Mouse (Mus musculus) adrenal gland, postnatal 10 days (tissue): Measurements from ENCODE around the gene Adamtsl3. TPM values are rescaled to one million over a fixed set of nuclear protein-coding genes. Genes with fewer than 3 reads are reported as not detected.

Experiments
- DNase-seq: peaks from one replicate; pipeline ENCODE4 v3.0.0; 2021; ENCODE audit warnings: mixed read lengths
- total RNA-seq, 2 experiments: library from RNA; stranded (reverse); gene quantifications; 2 replicates each; pipeline ENCODE4 v1.2.3; 2021

The Adamtsl3 gene
- total RNA-seq, 2 experiments from 2014 or later: 5.0 TPM

DNA sequence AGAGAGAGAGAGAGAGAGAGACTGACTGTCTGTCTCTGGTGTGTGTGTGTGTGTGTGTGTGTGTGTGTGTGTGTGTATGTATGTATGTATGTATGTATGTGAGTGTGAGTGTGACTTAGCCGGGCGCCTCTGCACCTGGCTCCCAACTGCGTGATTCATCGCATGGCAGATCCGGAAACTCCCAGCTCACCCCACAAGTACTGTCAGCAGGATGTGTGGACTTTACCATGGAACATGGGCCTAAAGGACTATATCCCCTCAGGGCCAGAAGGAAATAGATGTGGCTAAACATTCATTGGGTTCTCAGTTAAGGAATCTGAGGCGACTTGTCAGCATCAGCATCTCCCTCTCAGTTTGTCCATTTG lies 313.6 kb downstream of the Adamtsl3 start:
- peak; percentile 6 for DNase-seq

Other genes starting within 250 kb of the Adamtsl3 start
- 10 to 100 TPM in 1 of 2 experiments, 1 to 10 TPM in 1; 9.1 to 10.2 TPM for gene Sh3gl3, start 161.9 kb upstream of the Adamtsl3 start, total RNA-seq